Mouse (Mus musculus) ES-E14 (cell line): ENCODE measurements around the gene Pex19. TPM values are rescaled to one million over a fixed set of nuclear protein-coding genes. Genes with fewer than 3 reads are reported as not detected.

Experiments used
- DNase-seq: peaks from one replicate; pipeline ENCODE4 v3.0.0-alpha.2; 2013; ENCODE audit warnings: low read depth, low spot score
- H3K27ac ChIP-seq: 2 replicates; pipeline ENCODE4 v1.5.1; 2012; ENCODE audit warnings: low read depth, mild to moderate bottlenecking, low read length, moderate library complexity, mixed read lengths; ENCODE audit not compliant: poor library complexity, insufficient read depth, severe bottlenecking
- H3K36me3 ChIP-seq: 2 replicates; pipeline ENCODE4 v1.6.1; 2012; ENCODE audit warnings: mild to moderate bottlenecking, low read length, moderate library complexity, mixed read lengths; ENCODE audit not compliant: control insufficient read depth, poor library complexity, insufficient read depth, severe bottlenecking
- H3K4me1 ChIP-seq, 2 experiments: fragments of 150-350 bp in 1 of 2; sonication (generic) in 1 of 2; 2 replicates each; pipeline ENCODE4 v1.6.1; 2012; ENCODE audit warnings: low read length in 2 of 2, mild to moderate bottlenecking in 1 of 2, mixed read lengths in 1 of 2; ENCODE audit not compliant: control insufficient read depth in 2 of 2, insufficient read depth in 2 of 2, poor library complexity in 1 of 2
- H3K4me3 ChIP-seq, 2 experiments: fragments of 150-350 bp in 1 of 2; sonication (generic) in 1 of 2; 2 replicates each; pipeline ENCODE4 v1.5.1; 2012; ENCODE audit warnings: low read length in 2 of 2, low read depth in 1 of 2, mild to moderate bottlenecking in 1 of 2, mixed read lengths in 1 of 2; ENCODE audit not compliant: insufficient read depth in 1 of 2, poor library complexity in 1 of 2, severe bottlenecking in 1 of 2
- H3K9ac ChIP-seq: 2 replicates; pipeline ENCODE4 v1.6.1; 2012; ENCODE audit warnings: low read depth, mild to moderate bottlenecking, low read length, mixed read lengths; ENCODE audit not compliant: poor library complexity, insufficient read depth, severe bottlenecking
- H3K9me3 ChIP-seq: fragments of 150-350 bp; sonication (generic); 2 replicates; pipeline ENCODE4 v1.6.1; 2012; ENCODE audit warnings: low read depth, mild to moderate bottlenecking, low read length; ENCODE audit not compliant: control insufficient read depth, insufficient read depth
- CHD2 ChIP-seq: IDR thresholded peaks from 2 replicates; pipeline ENCODE4 v1.6.1; 2014; ENCODE audit warnings: mild to moderate bottlenecking, low read depth, low read length, inconsistent platforms
- HCFC1 ChIP-seq: IDR thresholded peaks from 2 replicates; pipeline ENCODE4 v1.6.1; 2012; ENCODE audit warnings: low read length, inconsistent platforms, borderline replicate concordance; ENCODE audit not compliant: insufficient read depth
- MAFK ChIP-seq: IDR thresholded peaks from 2 replicates; pipeline ENCODE4 v1.6.1; 2014; ENCODE audit warnings: mild to moderate bottlenecking, low read depth, low read length, inconsistent platforms; ENCODE audit not compliant: insufficient read depth
- ZC3H11A ChIP-seq: IDR thresholded peaks from 2 replicates; pipeline ENCODE4 v1.6.1; 2012; ENCODE audit warnings: low read depth, mild to moderate bottlenecking, inconsistent platforms, low read length, borderline replicate concordance
- ZNF384 ChIP-seq: IDR thresholded peaks from 2 replicates; pipeline ENCODE4 v1.6.1; 2012; ENCODE audit warnings: low read depth, low read length, inconsistent platforms
- in situ Hi-C, 2 experiments: fragments of 600-800 bp; cut with MboI; formaldehyde crosslinking; loops; one replicate each; pipeline ENCODE4 v1.15.1; 2025; ENCODE audit warnings: low sequenced_read_pairs in 2 of 2, inconsistent platforms in 1 of 2; ENCODE audit not compliant: unreplicated experiment in 2 of 2
- total RNA-seq: library from RNA; depleted of rRNA; stranded (reverse); fragments of 300-350 nt; gene quantifications from 2 replicates; pipeline ENCODE4 v1.2.3, GENCODE M21; 2012; rRNA removed

The Pex19 gene
- total RNA-seq, result 81.7 and 97.8 TPM in 2 replicates

- Histone ChIP-seq H3K9ac (peak within 1 kb of the TSS; percentile 100), H3K4me3 (peak within 1 kb of the TSS; percentile 94 to 100), H3K9me3 (no peaks in the 10 kb centered on the region), H3K36me3 (peaks cover 22% of the 10 kb centered on the region), H3K27ac (peak within 1 kb of the TSS; percentile 73), H3K4me1 (peaks cover 3 to 4% of the 10 kb centered on the region in 2 experiments; a peak in 2 of 4 replicates)
- in situ Hi-C loops, result no loop called here
- TF ChIP-seq ZC3H11A, result no peak
- TF ChIP-seq ZNF384, result 0 out of 2 replicates have a peak, but pooled peaks have one; percentile 42
- no peak for TF ChIP-seq MAFK
- peak; percentile 59; the same call in 1 of the 2 replicates for TF ChIP-seq CHD2
- TF ChIP-seq HCFC1, result no peak; the same call in 1 of the 2 replicates
- peak; percentile 93 for DNase-seq
Measured at GRCm38 (mm10) chr1:172126376-172127347, at the start of gene Pex19. TSS of gene Pex19 (plus strand) at chr1:172126755.

GRCm38 (mm10) chr1:172077981-172078380 lies 48.6 kb upstream of the Pex19 start:
- in situ Hi-C loops, result no loop called here
- no peak overlapping the region for H3K9ac ChIP-seq
- no peak overlapping the region for H3K27ac ChIP-seq
- no peaks in the 10 kb centered on the region for H3K9me3 ChIP-seq
- H3K4me3 ChIP-seq, result no peak overlapping the region
- H3K36me3 ChIP-seq, result peaks cover 16% of the 10 kb centered on the region
- H3K4me1 ChIP-seq, result peaks cover 0 to 2% of the 10 kb centered on the region in 2 experiments; a peak in 1 of 4 replicates
- DNase-seq, result no peak
- TF ChIP-seq HCFC1 (no peak), CHD2 (no peak), ZC3H11A (no peak), MAFK (no peak), ZNF384 (no peak)

DNA sequence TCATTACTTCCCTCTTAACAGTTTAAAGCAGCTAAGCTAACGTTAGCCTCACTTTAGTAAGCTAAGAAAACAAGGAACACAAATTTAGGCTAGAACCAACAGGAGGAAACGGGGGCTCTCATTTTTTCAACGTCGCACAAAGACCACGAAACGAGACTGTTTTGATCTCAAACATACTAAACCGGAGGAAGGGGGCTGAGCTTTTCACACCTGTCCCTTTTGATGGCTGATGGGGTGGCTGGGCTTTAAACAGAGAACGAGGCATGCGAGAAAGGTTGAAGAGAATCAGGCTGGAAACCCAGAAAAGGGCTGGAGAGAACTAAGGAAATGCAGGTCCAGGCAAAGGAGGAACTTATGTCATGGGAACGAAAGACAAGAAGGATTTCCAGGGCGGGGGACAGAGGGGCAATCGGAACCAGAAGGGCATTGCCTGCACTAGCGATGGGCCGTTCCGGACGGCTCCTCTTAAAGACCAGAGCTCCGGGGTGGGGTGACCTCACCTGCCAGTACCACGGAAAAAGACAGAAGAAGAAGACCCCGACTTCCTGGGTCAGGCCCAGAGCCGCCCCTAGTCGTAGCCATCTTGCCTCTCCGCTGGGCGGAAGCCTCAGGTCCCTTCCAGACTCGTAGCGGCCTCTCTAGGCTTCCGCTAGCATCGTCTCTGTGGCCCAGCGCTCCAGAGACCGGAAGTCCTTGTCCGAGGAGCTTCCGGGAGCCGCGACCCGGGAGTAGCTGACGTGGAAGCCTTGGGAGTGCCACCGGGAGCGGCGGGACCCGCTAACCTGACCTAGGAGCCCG lies 44.3 kb upstream of the Pex19 start, which contains the start of the genes Copa and Ncstn:
Gene Copa (plus strand): TSS at position 429 of the 798 bp plus-strand sequence.
Gene Ncstn (minus strand): TSS at position 695 of the 798 bp plus-strand sequence.
- in situ Hi-C loops, result no loop called here
- H3K27ac ChIP-seq, result no peak within 1 kb of the TSS; the same call in 1 of the 2 replicates
- no peak for TF ChIP-seq CHD2
- peak; percentile 77 for TF ChIP-seq HCFC1

GRCm38 (mm10) chr1:172082899-172083445 lies 43.6 kb upstream of the Pex19 start:
- H3K9ac ChIP-seq, result peak overlapping the region; percentile 87
- in situ Hi-C loops, result no loop called here
- H3K9me3 ChIP-seq, result no peaks in the 10 kb centered on the region
- TF ChIP-seq HCFC1, result peak; percentile 13; the same call in 1 of the 2 replicates
- no peak for TF ChIP-seq MAFK
- H3K27ac ChIP-seq, result no peak overlapping the region
- H3K36me3 ChIP-seq, result peaks cover 2% of the 10 kb centered on the region; the same call in 1 of the 2 replicates
- no peak for DNase-seq
- peaks cover 0 to 2% of the 10 kb centered on the region in 2 experiments; a peak in 2 of 4 replicates for H3K4me1 ChIP-seq
- H3K4me3 ChIP-seq, result peak overlapping the region; percentile 96 to 98

More for the DNA sequence above, 44.3 kb upstream of the Pex19 start, which contains the start of the genes Copa and Ncstn:
- Histone ChIP-seq H3K36me3 (peaks cover 2% of the 10 kb centered on the region; the same call in 1 of the 2 replicates), H3K4me1 (peaks cover 0 to 2% of the 10 kb centered on the region in 2 experiments; a peak in 2 of 4 replicates), H3K4me3 (peak within 1 kb of the TSS; percentile 96 to 98), H3K9ac (peak within 1 kb of the TSS; percentile 87), H3K9me3 (no peaks in the 10 kb centered on the region)
- peak; percentile 81 for DNase-seq
